Mouse (Mus musculus): Measurements from ENCODE around the gene Klhdc8a. TPM values are rescaled to one million over a fixed set of nuclear protein-coding genes. Genes with fewer than 3 reads are reported as not detected.
"Not testable (repeated sequence)": the region's sequence is repeated elsewhere in the genome, so short reads cannot be mapped to it uniquely, and the experiment has no call there.

Gene Klhdc8a
- polyA plus RNA-seq, 1 experiment from 2014 or later = 0.05 TPM

DNA sequence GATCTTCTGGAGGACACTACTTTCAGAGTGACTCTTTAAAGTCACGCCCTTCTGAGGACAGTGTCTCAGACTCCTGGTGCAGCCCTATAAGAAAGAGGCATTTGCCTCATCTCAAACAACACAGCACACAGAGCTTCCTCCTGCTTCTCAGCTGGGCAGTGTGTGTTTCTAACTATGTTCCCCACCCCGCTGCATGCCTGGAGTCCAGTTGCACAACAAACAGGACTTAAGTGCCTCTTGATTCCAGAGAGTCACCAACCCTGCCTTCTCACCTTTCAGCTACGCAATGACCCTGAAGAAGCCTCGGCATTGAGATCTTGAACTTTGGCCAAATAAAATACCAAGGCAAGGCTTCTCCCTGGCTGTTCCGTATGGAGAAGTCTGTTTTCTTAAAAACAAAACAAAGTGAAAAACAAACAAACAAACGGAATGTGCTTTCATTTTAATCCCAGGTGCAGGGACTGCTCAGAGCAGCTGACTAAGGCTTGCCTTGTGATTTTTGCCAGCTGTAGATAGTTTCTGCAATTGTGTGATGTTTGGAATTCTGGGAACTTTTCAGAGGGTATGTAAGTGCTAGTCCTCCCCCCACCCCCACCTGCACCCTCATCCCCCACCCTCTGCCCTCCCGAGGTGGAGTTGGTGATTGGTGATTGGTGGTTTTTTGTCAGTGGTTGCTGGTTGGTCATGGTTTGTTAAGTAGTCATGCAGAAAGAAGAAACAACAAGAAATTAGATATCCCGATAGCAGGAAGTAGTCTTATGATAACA is 31.5 kb upstream of the Klhdc8a start:
- WGBS = 52% methylated on average over 8 of the region's 8 CpGs
- peaks cover 10% of the 10 kb centered on the region for H3K4me1 ChIP-seq (replicated peaks; ENCODE audit: control insufficient read depth, insufficient read depth, low read length)
- H3K9me3 ChIP-seq (ENCODE audit: control insufficient read depth, low read length) = no peaks in the 10 kb centered on the region
- no peak for ATAC-seq (replicated peaks; ENCODE audit: low FRiP score)
- no peak for DNase-seq (ENCODE audit: low spot score)
- no peak overlapping the region for H3K4me2 ChIP-seq
- H3K27me3 ChIP-seq (replicated peaks; ENCODE audit: control insufficient read depth, insufficient read depth, low read length) = no peaks in the 10 kb centered on the region
- no peak overlapping the region for H3K4me3 ChIP-seq (ENCODE audit: low read depth, low read length)
- no peak overlapping the region for H3K27ac ChIP-seq (ENCODE audit: low read depth, low read length)
- no peaks in the 10 kb centered on the region for H3K36me3 ChIP-seq (ENCODE audit: control insufficient read depth, insufficient read depth, low read length)
- H3K9ac ChIP-seq (ENCODE audit: low read depth, low read length) = no peak overlapping the region

DNA sequence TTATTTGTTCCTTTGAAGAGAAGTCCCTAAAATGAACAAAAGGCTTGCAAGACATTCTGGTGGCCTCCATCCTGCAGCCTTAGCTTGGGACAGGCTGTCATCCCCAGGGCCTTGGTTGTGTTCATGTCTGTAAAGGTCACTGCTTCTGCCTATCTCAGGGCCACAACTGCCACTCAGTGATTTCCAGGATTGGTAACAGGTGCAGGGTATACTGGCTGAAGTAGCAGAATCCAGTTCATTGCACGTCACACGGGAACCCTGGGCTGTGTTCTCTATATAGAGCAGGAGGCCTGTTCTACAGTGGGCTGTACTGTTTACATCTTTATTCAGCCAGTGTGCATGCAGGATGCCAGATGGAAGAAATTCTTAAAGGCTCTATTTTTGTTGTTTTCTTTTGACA is 30.5 kb upstream of the Klhdc8a start:
- WGBS = 66% methylated on average over 2 of the region's 2 CpGs
- H3K4me1 ChIP-seq (replicated peaks; ENCODE audit: control insufficient read depth, insufficient read depth, low read length) = peaks cover 10% of the 10 kb centered on the region
- no peak overlapping the region for H3K4me2 ChIP-seq
- no peak overlapping the region for H3K27ac ChIP-seq (ENCODE audit: low read depth, low read length)
- no peak overlapping the region for H3K4me3 ChIP-seq (ENCODE audit: low read depth, low read length)
- ATAC-seq (replicated peaks; ENCODE audit: low FRiP score) (no peak), DNase-seq (ENCODE audit: low spot score) (no peak)
- no peaks in the 10 kb centered on the region for H3K36me3 ChIP-seq (ENCODE audit: control insufficient read depth, insufficient read depth, low read length)
- no peak overlapping the region for H3K9ac ChIP-seq (ENCODE audit: low read depth, low read length)
- H3K27me3 ChIP-seq (replicated peaks; ENCODE audit: control insufficient read depth, insufficient read depth, low read length) = no peaks in the 10 kb centered on the region; the same call in 1 of the 2 replicates
- H3K9me3 ChIP-seq (ENCODE audit: control insufficient read depth, low read length) = no peaks in the 10 kb centered on the region

GRCm38 (mm10) chr1:132268418-132269060 is 29.9 kb upstream of the Klhdc8a start:
- Histone ChIP-seq H3K4me3 (ENCODE audit: low read depth, low read length) (no peak overlapping the region), H3K4me2 (no peak overlapping the region), H3K27me3 (replicated peaks; ENCODE audit: control insufficient read depth, insufficient read depth, low read length) (no peaks in the 10 kb centered on the region; the same call in 1 of the 2 replicates), H3K9ac (ENCODE audit: low read depth, low read length) (no peak overlapping the region), H3K4me1 (replicated peaks; ENCODE audit: control insufficient read depth, insufficient read depth, low read length) (peaks cover 10% of the 10 kb centered on the region), H3K9me3 (ENCODE audit: control insufficient read depth, low read length) (no peaks in the 10 kb centered on the region), H3K36me3 (ENCODE audit: control insufficient read depth, insufficient read depth, low read length) (no peaks in the 10 kb centered on the region), H3K27ac (ENCODE audit: low read depth, low read length) (no peak overlapping the region)
- DNase-seq (ENCODE audit: low spot score) (no peak), ATAC-seq (replicated peaks; ENCODE audit: low FRiP score) (no peak)
- WGBS = 75% methylated on average over 7 of the region's 7 CpGs

- 92% methylated on average over 3 of the region's 3 CpGs for WGBS
- H3K9ac ChIP-seq (ENCODE audit: low read depth, low read length) = no peak overlapping the region
- H3K27ac ChIP-seq (ENCODE audit: low read depth, low read length) = no peak overlapping the region
These were observed 27.2 kb upstream of the Klhdc8a start for GRCm38 (mm10) chr1:132271237-132271636.

DNA sequence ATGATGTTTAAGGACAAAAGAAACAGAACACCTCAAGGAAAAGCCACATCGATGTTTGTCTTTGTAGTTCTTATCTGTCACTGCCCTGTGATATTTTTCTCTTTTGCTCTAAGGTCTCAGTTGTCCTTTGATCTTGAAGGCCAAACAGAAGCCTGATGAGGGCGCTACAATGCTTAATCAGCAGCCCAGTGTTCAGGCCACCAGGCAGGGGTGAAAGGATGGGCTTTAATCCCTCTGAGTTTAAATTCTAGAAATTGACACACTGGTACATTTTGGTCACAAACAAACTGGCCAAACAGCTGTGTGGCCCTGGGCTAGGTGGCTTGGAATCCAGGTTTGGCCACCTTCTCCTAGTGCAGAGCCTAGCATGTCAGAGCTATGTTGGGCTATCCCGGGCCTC is 21.7 kb upstream of the Klhdc8a start:
- no peaks in the 10 kb centered on the region for H3K36me3 ChIP-seq (ENCODE audit: control insufficient read depth, insufficient read depth, low read length)
- WGBS = 49% methylated on average over 3 of the region's 3 CpGs

More at GRCm38 (mm10) chr1:132271237-132271636, 27.2 kb upstream of the Klhdc8a start:
- Histone ChIP-seq H3K36me3 (ENCODE audit: control insufficient read depth, insufficient read depth, low read length) (no peaks in the 10 kb centered on the region), H3K9me3 (ENCODE audit: control insufficient read depth, low read length) (no peaks in the 10 kb centered on the region), H3K27me3 (replicated peaks; ENCODE audit: control insufficient read depth, insufficient read depth, low read length) (no peaks in the 10 kb centered on the region; the same call in 1 of the 2 replicates), H3K4me1 (replicated peaks; ENCODE audit: control insufficient read depth, insufficient read depth, low read length) (no peaks in the 10 kb centered on the region), H3K4me3 (ENCODE audit: low read depth, low read length) (no peak overlapping the region), H3K4me2 (no peak overlapping the region)
- ATAC-seq (replicated peaks; ENCODE audit: low FRiP score) (no peak), DNase-seq (ENCODE audit: low spot score) (no peak)

DNA sequence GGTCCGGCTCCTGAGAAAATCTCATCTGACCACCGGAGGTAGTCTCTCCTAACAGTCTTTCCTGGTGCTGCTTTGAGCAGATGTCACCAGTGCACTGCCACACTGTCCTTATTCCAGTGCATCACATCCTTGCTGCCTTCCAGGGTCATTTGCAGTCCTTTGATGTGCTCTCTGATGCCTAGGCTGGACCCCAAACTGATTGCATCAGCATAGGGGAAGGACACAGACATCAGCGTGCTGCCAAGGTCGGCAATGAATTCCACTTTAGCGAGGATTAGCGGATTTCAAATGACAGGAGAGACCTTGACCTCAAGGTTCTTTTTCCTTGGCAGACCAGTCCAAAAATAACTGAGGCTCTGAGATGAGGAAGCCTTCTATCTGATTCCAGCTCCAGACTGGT is 21.3 kb upstream of the Klhdc8a start:
- no peak for ATAC-seq (replicated peaks; ENCODE audit: low FRiP score)
- H3K36me3 ChIP-seq (ENCODE audit: control insufficient read depth, insufficient read depth, low read length) = no peaks in the 10 kb centered on the region
- no peaks in the 10 kb centered on the region for H3K4me1 ChIP-seq (replicated peaks; ENCODE audit: control insufficient read depth, insufficient read depth, low read length)
- H3K27ac ChIP-seq (ENCODE audit: low read depth, low read length) = no peak overlapping the region
- no peaks in the 10 kb centered on the region; the same call in 1 of the 2 replicates for H3K27me3 ChIP-seq (replicated peaks; ENCODE audit: control insufficient read depth, insufficient read depth, low read length)
- no peak overlapping the region for H3K9ac ChIP-seq (ENCODE audit: low read depth, low read length)
- no peaks in the 10 kb centered on the region for H3K9me3 ChIP-seq (ENCODE audit: control insufficient read depth, low read length)
- no peak overlapping the region for H3K4me3 ChIP-seq (ENCODE audit: low read depth, low read length)
- DNase-seq (ENCODE audit: low spot score) = no peak
- 59% methylated on average over 6 of the region's 6 CpGs for WGBS
- no peak overlapping the region for H3K4me2 ChIP-seq

More for the DNA sequence above, 21.7 kb upstream of the Klhdc8a start:
- ATAC-seq (replicated peaks; ENCODE audit: low FRiP score) (no peak), DNase-seq (ENCODE audit: low spot score) (no peak)
- Histone ChIP-seq H3K27me3 (replicated peaks; ENCODE audit: control insufficient read depth, insufficient read depth, low read length) (no peaks in the 10 kb centered on the region; the same call in 1 of the 2 replicates), H3K4me3 (ENCODE audit: low read depth, low read length) (no peak overlapping the region), H3K9me3 (ENCODE audit: control insufficient read depth, low read length) (no peaks in the 10 kb centered on the region), H3K4me1 (replicated peaks; ENCODE audit: control insufficient read depth, insufficient read depth, low read length) (no peaks in the 10 kb centered on the region), H3K9ac (ENCODE audit: low read depth, low read length) (no peak overlapping the region), H3K4me2 (no peak overlapping the region), H3K27ac (ENCODE audit: low read depth, low read length) (no peak overlapping the region)

GRCm38 (mm10) chr1:132280636-132281035 is 17.8 kb upstream of the Klhdc8a start:
- not testable (repeated sequence) for H3K36me3 ChIP-seq (ENCODE audit: control insufficient read depth, insufficient read depth, low read length); H3K4me1 ChIP-seq (replicated peaks; ENCODE audit: control insufficient read depth, insufficient read depth, low read length); DNase-seq (ENCODE audit: low spot score); H3K9ac ChIP-seq (ENCODE audit: low read depth, low read length); H3K4me2 ChIP-seq; ATAC-seq (replicated peaks; ENCODE audit: low FRiP score); H3K27ac ChIP-seq (ENCODE audit: low read depth, low read length); H3K4me3 ChIP-seq (ENCODE audit: low read depth, low read length); H3K9me3 ChIP-seq (ENCODE audit: control insufficient read depth, low read length); H3K27me3 ChIP-seq (replicated peaks; ENCODE audit: control insufficient read depth, insufficient read depth, low read length)
- WGBS = 64% methylated on average over 6 of the region's 6 CpGs

GRCm38 (mm10) chr1:132281523-132282176 is 16.8 kb upstream of the Klhdc8a start:
- 31% methylated on average over 8 of the region's 8 CpGs for WGBS
- no peak overlapping the region for H3K4me3 ChIP-seq (ENCODE audit: low read depth, low read length)
- no peak overlapping the region for H3K27ac ChIP-seq (ENCODE audit: low read depth, low read length)
- no peak overlapping the region for H3K9ac ChIP-seq (ENCODE audit: low read depth, low read length)
- no peak overlapping the region for H3K4me2 ChIP-seq
- no peaks in the 10 kb centered on the region; the same call in 1 of the 2 replicates for H3K27me3 ChIP-seq (replicated peaks; ENCODE audit: control insufficient read depth, insufficient read depth, low read length)
- no peaks in the 10 kb centered on the region for H3K9me3 ChIP-seq (ENCODE audit: control insufficient read depth, low read length)
- no peaks in the 10 kb centered on the region for H3K36me3 ChIP-seq (ENCODE audit: control insufficient read depth, insufficient read depth, low read length)
- ATAC-seq (replicated peaks; ENCODE audit: low FRiP score) (no peak), DNase-seq (ENCODE audit: low spot score) (no peak)
- no peaks in the 10 kb centered on the region for H3K4me1 ChIP-seq (replicated peaks; ENCODE audit: control insufficient read depth, insufficient read depth, low read length)
